Mouse (Mus musculus): ENCODE measurements at regions not wholly inside any gene's neighbourhood (a gene's known extent, or its start where the extent isn't known, plus 50 kb on each side); places are given as distances from the start of the nearest gene placed in this dataset.
"Not testable (repeated sequence)": the region's sequence is repeated elsewhere in the genome, so short reads cannot be mapped to it uniquely, and the experiment has no call there.

DNA sequence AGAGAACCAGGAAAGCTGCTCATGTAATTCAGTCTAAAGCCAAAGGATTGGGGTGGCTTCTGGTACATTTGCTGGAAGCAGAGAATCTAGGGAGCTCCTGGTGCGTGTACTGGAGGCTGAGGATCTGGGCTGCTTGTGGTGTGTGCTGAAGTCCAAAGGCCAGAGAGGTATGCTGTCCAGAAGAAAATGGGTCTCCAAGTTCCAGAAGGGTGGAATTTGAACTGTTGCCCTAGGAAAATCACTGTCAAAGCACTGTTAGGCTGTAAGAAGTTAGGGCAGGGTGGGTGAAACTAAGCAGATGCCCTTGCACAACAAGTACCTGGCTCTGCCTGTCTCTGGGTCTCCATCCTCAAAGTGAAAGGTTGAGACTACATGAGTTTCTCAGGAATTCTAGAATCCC lies 201.9 kb upstream of the Serp2 start:
- no peak for DNase-seq (ENCODE audit: extremely low read depth, low read depth)

DNA sequence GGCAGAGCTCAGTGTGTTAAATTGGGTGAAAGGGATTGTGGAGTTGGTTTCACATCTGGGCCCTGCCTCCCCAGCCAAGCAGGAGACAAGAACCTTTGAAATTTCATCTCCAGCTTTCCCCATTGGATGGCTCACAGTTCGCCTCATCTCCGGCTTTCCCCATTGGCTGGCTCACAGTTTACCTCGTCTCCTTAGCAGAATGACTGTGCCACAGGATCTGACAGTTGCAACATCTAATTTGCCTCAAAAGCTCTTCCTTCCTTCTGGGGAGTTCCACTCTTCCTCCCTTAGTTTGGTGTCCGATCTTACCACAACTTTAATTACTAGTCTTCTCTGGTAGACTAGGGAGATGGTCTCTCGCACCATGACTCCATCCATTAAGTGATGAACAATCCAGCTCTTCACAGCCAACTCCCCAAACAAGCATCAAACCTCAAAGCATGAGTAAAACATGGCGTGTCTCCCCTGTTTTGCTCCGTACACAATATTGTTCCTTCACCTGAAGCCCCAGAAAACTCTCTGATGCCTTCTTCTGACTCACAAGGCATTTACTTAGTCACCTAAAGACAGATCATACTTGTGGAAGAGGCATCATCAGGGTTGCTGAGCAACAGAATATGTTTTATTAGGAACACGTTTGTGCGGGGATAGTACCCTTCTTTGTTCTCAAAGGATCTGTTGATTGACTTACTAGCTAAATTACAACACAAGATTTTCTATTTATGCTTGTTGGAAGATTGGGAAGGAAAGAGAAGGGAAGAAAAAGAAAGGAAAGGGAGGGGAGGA lies 199.1 kb upstream of the Serp2 start:
- DNase-seq (ENCODE audit: extremely low read depth, low read depth) = no peak

DNA sequence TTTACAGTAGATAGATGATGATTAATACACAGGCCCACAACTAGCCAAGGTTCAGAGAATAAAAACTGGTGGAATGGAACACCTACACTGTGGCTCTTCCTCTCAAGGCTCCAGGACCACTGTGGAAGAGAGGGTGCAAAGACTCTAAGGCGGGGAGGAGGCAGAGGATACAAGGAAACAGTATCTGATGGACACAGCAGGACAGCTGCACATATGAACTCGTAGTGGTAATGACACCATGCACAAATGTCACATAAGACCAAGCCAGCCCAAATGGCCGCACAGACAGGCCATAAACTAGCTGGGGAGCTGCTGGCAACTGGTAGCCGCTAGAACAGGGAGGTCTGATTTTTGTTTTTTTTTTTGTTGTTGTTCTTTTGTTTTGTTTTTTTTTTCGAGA lies 197.0 kb upstream of the Serp2 start:
- no peak for DNase-seq (ENCODE audit: extremely low read depth, low read depth)

DNA sequence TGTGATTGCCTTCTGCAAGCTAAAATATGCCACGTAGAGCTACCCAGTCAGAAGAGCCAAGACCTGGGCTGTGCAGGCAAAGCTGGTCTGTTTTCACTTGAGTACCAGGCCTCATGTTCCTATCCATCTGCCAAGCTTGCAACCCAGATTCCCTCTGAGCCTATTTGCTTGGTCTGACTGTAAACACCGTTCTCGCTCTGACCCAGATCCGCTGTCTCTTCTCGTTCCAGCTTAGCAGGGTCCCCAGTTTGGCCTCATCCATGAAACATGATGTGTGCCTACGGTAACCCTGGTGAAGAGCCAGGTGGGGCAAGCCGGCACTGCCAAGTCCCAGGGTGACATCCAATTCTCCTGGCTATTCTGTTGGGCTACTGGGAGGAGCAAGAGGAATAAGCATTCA lies 192.5 kb upstream of the Serp2 start:
- DNase-seq (ENCODE audit: extremely low read depth, low read depth) = no peak

DNA sequence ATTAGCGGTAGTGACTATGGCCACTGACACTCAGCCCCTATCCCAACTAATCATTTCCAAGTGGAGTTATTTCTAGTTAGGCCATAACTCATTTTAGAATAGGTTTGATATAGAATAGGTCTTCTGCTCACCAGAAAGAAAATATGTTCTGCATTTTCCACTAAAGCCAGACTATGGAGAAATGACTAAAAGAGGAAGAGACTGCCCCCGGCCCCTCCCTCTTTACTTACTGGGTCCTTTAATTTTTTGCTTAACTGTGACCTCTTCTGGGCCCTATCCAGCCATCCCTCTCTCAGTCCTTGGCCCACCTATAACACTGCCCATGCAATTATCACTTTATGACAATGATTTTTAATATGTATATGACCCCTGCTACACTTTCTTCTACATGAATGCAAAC lies 192.0 kb upstream of the Serp2 start:
- no peak for DNase-seq (ENCODE audit: extremely low read depth, low read depth)

DNA sequence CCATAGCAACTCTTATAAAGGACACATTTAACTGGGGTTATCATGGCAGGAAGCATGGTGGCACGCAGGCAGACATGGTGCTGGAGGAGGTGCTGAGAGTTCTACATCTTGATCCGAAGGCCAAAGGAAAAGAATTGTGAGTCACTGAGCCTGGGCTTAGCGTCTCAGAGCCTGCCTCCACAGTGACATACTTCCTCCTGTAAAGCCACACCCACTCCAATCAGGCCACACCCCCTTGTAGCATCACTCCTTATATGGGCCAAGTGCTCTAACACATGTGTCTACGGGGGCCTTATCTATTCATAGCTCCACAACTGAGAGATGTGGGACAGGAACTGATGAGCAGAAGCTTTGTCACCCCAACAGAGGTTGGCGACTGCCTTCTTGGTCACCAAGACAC lies 191.1 kb upstream of the Serp2 start:
- no peak for DNase-seq (ENCODE audit: extremely low read depth, low read depth)

DNA sequence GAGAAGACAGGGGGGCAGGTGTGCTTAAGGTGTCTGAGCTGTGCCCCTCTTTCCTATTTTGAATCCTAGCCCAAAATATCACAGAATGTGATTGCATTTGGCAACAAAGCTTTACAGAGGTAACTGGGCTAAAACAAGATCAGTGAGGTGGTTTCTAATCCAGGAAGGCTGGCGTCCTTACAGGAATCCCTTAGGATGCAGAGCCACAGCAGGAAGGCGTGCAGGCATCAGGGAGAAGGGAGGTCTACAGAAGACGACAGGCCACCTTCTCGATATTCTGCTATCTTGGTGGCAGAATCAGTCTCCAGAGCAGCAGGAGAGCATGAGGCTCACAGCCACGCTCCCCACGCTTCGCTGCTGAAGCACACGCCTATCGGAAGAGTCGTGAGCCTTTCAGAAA lies 189.6 kb upstream of the Serp2 start:
- DNase-seq (ENCODE audit: extremely low read depth, low read depth) = no peak

DNA sequence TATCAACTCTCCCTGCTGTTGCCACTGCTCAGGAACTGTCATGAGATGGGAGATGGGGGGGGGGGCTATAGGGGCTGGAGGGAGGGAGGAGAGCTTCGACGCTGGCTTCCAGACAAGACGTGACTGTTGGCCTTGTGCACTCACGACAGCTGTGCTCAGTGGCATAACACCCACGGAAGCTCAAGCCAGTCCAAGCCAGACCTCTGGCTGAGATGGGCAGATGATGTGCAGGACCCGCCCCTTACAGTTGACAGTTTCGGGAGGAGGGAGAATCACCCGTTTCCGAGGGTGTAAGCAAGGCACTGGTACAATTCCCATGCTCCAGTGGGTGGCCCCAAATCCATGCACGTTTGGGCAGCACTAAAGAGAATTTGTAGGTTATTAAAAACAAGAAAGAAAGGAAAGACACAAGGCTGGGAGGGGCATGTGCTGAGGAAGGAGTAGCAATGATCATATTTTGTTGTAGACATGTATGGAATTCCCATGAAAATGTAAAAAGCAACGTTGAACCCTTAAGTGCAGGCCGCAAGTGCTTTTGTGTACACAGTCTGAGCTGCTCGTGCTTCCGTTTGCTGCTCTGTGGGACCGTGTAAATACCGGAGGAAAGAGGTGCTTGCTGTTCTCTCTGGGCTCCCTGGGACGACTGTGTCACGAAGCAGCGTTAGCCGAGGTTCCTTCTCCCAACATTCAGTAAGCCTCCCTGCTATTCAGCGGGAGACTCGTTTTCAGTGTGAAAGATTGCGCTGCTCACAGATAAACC lies 188.2 kb upstream of the Serp2 start:
- DNase-seq (ENCODE audit: extremely low read depth, low read depth) = no peak

DNA sequence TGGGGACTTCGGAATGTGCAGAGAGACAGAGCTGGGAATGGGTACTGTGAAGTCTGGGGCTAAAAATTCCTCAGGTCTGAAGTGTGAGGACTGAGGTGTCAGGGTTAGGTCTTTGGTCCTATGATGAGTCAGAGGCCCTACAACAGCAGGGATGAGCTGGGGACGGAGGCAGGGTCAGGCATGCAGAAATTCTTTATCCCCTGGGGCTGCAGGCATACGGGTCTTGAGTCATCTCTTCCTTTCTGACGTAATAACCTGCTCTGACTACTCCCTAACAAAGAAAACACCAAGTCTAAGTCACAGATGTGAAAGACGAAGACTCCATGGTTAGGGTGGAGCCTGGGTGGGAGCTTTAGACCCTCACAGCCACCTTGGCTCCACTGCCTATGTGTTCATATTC lies 185.6 kb upstream of the Serp2 start:
- no peak for DNase-seq (ENCODE audit: extremely low read depth, low read depth)

DNA sequence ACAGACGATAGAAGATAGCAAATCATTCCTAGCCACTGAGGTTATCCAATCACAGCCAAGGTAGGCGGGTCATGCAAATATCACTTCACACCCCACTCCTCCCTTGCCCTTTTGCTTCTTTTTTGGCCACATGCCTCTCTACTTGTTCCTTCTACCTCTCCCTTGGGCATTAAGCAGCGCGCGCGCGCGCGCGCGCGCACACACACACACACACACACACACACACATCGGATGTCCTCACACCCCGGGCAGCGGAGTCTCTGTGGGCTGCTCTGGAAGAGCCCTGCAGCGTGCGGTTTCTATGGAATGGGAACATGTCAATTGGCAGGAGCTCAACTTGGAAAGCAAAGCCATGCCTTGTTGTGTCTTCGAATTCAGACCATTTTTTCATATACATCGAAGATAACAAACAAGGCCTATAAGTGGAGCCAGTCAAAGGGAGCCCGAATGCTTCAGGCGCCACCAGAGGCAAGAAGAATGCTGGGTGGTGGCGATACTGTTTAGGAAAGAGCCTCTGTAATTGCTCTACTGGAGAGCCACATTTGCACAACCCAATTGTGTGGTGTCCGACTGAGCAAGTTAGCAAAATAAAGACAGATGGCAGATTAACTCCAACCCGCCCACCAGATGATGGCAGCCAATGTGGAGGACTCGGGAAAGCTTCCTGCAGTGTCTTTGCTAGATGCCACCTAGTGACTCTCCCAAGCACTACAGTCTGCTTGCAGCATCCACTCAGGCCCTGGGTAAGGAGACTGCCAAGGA lies 183.3 kb upstream of the Serp2 start:
- DNase-seq (ENCODE audit: extremely low read depth, low read depth) = peak; percentile 41

DNA sequence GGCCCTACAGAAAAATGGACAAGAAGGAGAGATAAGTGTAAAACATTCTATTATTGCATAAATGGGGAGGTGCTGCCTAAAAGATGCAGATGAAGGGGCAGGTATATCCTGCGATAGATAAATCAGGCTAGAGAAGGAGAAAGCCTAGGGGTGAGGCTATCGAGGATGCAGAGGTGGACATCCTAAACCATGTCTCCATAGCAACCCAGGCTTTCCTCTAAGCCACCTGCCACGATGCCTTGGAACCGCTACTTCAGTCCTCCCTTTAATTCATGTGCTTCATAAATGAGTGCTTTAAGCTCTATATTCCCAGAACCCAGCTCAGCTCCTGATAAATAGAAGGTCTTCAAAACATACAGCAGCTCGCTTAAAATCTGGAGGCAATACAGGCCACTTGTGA lies 179.3 kb upstream of the Serp2 start:
- no peak for DNase-seq (ENCODE audit: extremely low read depth, low read depth)

DNA sequence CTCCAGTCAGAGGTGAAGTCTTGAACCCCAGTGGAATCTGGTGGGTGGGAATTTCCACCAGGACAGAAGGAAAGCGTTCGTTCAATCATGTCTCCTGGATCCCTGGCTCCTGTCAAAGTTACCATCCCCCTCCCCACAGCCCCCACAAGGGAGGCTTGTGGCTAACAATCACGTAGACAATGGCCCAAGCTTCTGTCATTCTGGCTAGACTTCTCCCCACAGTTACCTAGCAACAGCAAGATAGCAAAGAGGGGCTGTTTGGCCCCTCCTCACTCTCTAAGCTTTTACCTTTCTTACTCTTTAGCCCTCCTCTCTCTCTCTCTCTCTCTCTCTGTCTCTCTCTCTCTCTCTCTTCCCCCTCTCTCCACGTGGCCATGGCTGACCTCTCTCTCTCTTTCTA lies 178.4 kb upstream of the Serp2 start:
- no peak for DNase-seq (ENCODE audit: extremely low read depth, low read depth)

DNA sequence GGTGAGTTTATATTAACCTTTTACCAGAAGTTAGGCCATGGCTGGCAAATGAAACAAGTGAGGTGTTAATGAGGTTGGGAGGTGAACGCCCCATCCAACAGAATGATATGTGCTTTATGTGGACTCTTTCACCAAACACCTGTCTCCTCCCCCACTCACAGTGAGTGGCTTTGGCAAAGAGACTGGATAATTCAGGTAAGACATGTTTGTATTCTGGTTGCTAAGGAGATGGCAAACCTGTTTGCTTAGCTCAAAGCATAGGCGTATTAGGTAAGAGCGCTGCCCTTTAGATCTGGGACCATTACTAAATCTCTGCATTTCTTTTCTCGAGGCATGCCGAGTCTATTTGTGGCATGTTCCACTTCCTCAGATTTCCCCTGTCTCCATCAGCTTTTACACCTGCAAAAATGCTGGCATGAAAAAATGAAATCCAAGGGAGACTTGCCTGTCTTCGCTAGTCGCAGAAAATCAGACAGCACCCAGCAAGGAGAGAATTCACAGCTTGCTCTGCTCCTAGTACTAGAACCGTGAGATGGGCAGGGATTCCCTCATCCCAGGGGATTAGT lies 176.7 kb upstream of the Serp2 start:
- no peak for DNase-seq (ENCODE audit: extremely low read depth, low read depth)

DNA sequence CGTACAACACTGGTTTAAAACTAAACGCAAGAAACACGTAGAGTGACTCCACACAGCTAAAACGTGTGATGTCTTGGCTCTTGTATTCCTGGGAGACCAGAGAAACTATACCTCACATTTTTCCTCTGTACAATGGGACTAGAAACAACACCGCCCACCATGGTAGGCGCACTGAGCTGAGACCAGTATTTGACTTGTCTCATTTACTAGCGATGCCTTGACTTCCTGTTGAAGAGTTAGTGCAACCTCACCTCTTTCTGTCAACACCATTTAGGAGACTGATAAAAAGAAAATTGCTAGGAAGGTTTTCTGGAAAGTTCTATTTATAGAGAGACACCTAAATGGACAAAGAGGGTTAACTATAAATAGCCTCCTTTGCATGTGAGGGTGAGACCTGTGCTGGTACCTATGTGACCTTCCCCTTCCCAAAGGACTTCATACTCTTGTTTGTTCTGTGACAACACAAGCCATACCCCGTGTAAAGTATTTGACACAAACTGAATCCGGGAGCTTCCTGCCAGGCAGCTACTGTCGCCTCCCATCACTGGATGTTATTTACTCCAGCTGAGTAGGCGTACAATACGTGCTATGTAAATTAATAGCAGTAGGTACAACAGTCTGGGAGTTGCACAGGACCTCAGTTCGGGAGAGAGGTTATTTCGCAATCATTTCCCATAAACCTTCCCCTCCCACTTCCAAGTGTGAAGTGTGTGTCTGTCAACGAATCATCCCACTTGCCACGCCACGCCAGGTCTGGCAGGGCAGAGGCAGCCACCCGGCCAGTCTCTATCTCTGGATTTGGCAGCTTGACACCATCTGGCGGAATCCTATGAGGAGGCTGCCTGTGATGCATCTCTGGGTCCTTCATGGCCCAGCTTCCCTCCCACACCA lies 174.7 kb upstream of the Serp2 start:
- DNase-seq (ENCODE audit: extremely low read depth, low read depth) = no peak

DNA sequence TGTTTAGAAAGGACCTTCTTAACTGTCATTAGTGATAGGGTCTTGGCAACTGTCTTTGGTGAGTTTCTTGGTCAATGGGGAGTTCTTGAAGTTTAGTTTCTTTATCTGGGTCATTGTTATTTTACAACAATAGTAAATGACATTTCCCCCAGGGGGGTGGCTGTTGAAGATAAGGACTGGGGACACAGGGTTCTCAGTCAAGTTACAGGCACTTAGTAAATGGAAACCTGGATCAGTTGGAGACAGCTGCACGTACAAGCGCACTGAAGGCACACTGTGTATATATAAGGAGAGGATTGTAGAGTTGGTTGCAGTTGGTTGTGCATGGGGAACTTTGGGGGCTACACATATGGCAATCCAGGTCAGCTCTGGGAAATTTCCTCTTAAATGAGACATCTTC lies 169.2 kb upstream of the Serp2 start:
- DNase-seq (ENCODE audit: extremely low read depth, low read depth) = no peak

DNA sequence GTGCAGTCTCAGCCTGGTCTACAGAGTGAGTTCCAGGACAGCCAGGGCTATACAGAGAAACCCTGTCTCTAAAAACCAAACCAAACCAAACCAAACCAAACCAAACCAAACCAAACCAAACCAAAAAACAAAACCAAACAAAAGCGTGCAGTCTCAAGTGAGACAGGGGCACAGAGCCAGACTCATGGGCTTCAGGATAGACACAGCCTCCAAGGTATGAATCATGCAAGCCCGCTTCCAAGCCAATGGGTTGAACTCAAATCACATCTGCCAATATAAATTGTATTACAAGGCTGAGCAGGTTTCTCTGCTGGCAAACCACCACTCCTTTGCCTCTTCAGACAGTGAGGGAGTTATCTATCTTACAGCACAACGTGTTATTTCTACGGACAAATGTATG lies 168.5 kb upstream of the Serp2 start:
- not testable (repeated sequence) for DNase-seq (ENCODE audit: extremely low read depth, low read depth)

DNA sequence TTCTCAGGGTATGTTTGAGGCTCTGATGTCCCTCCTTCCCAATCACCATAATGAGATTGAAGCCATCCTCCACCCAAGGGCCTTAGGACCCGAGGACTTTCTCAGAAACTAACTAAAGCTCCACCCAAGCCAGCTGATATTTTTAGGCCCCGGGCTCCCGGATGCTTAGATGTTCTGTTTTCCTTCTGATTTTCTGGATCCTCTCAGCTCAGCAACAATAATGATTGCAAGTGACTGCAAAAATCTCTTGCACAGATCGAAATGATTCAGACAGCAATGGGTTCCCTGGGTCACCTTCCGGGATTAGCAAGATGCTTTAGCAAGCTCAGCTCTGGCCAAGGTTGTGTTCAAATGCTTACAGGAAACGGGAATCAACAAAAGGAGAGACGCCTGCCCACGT lies 168.1 kb upstream of the Serp2 start:
- no peak for DNase-seq (ENCODE audit: extremely low read depth, low read depth)

DNA sequence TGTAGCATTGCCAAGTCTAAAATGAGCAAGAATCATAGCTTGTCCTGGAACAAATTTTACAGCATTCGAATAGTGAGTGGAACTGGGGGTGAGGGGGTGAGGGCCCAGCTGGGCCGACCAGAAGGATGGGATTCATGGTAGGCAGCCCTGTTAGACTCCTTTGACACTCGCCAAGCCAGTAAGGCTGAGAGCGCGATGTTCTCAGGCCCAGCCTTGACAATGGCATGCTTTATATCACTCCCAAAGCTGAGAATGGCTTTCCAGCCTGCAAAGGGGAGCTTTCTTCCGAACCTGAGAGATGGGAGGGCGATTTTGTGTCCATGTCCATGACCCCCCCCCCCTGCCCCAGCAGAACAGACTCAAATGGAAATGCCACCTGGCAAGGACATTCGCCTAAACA lies 167.7 kb upstream of the Serp2 start:
- DNase-seq (ENCODE audit: extremely low read depth, low read depth) = no peak

DNA sequence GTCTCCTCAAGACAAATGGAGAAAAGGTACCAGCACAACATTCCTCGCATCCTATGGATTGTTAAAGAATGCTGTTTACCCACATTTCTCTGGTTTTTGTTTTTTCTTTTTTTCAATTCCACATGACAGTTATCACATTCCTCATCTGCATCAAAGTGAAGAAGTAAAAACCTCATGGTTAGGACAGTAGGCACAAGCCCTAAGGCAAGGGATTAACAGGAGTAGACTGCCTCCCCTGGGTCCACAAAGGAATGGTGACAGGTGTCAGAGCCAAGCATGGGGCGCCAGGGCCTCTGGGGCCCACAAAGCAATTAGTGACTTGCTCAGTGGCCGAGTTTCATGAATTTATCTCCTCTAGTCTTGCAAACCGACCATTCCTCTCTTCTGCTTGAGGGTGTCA lies 166.9 kb upstream of the Serp2 start:
- no peak for DNase-seq (ENCODE audit: extremely low read depth, low read depth)

DNA sequence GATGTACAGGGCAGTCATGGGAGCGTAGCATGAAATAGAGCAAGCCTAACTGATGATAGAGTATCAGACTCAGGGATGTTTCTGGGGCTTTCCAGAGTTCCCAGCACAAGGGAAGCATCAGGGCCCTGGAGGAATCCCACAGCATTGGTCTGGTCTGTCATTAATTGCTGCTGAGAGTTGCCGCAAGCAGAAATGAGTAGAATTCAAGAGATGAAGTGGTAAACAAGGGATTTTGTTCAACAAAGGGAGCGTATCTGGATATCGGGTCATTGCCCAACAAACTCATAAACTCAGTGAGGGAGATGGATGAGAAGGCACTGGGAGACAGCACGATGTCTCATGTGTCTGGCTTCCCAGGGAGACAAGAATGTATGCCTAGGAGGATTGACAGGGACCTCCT lies 165.6 kb upstream of the Serp2 start:
- no peak for DNase-seq (ENCODE audit: extremely low read depth, low read depth)

DNA sequence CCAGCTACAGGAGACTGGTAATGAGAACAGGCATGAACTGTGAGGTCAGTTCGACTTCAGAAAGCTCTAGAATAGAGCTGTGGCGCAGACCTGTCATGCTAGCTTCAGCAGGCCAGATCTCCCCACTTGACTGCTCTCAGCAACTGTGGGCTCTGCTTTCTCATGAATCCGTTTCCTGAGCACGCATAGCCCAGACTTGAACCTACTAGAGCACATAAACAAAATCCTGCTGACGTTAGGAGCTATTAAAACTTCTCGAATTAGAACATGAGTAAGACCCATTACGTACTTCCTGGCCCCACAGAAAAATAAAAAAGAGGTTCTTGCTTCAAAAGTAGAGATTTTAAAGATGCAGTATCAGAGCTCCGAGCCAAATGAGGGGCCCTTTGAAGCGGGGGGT lies 165.1 kb upstream of the Serp2 start:
- DNase-seq (ENCODE audit: extremely low read depth, low read depth) = no peak
